In the genomic region with DNA sequence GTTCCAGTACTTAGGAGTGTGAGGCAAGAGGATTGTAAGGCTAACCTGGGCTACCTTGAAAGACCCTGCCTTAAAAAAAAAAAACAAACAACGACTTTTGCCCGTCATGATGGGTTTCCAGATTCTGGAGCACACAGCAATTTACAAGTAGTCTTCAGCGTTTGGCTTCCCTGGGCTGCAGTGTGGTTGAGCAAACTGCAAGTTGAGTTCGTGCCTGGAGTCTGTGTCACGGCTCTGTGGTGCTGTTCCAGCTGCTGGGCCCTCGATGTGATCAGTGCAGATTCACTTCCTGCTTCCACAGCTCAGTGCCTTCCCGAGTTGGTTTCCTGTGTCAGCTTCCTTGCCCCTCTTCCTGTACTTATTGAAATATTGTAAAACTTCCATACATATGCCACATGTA, we compare ENCODE assay signal across 8 mouse cellular contexts. TPM values are rescaled to one million over a fixed set of nuclear protein-coding genes. Genes with fewer than 3 reads are reported as not detected.
DNase-seq lines count a peak whose midpoint lies in the region; ATAC-seq and TF ChIP-seq lines count a peak whose summit lies in the region.

No protein-coding gene starts in this region.

- H3K4me1 ChIP-seq in embryonic facial prominence, embryonic 12.5 days = no peaks in the 10 kb centered on the region
- H3K4me1 ChIP-seq in hindbrain, postnatal 0 days (ENCODE audit: insufficient read depth, low read length) = peaks cover 4% of the 10 kb centered on the region; the same call in 1 of the 2 replicates

- no peak overlapping the region for H3K4me3 ChIP-seq in embryonic facial prominence, embryonic 12.5 days
- H3K4me3 ChIP-seq in hindbrain, postnatal 0 days (ENCODE audit: low read length) = no peak overlapping the region

- DNase-seq in heart, adult 18-20 months = peak; percentile 38 to 61
- DNase-seq in heart, adult 8-10 months (ENCODE audit: low spot score) = no peak
- peak; percentile 35 for DNase-seq in hindbrain, postnatal 0 days (ENCODE audit: low spot score)
- DNase-seq in lung, postnatal 25 days (ENCODE audit: low spot score) = peak; percentile 43
- DNase-seq in cerebellum, adult 18-20 months = no peak
- DNase-seq in right cerebral cortex, postnatal 36 days (ENCODE audit: low spot score in 2 of 2) = no peak
- DNase-seq in layer of hippocampus, adult 8-10 months (ENCODE audit: low spot score in 2 of 2) = no peak

- H3K4me2 ChIP-seq in embryonic facial prominence, embryonic 12.5 days (replicated peaks) = no peak overlapping the region
- no peak overlapping the region for H3K4me2 ChIP-seq in hindbrain, postnatal 0 days (ENCODE audit: low read depth, low read length)

- no peak overlapping the region for H3K9ac ChIP-seq in embryonic facial prominence, embryonic 12.5 days
- no peak overlapping the region for H3K9ac ChIP-seq in hindbrain, postnatal 0 days (replicated peaks; ENCODE audit: low read length)

- no peak for ATAC-seq in embryonic facial prominence, embryonic 12.5 days (ENCODE audit: insufficient number of reproducible peaks, insufficient read depth, low FRiP score, low TSS enrichment)
- ATAC-seq in hindbrain, postnatal 0 days = no peak

- 0 out of 2 replicates have a peak overlapping the region, but pooled peaks have one; percentile 42 for H3K27ac ChIP-seq in embryonic facial prominence, embryonic 12.5 days
- peak overlapping the region; percentile 74 for H3K27ac ChIP-seq in hindbrain, postnatal 0 days

- no peaks in the 10 kb centered on the region for H3K9me3 ChIP-seq in embryonic facial prominence, embryonic 12.5 days
- H3K9me3 ChIP-seq in hindbrain, postnatal 0 days (ENCODE audit: low read length) = no peaks in the 10 kb centered on the region

- no peak for TF ChIP-seq CTCF in hindbrain, postnatal 0 days (IDR thresholded peaks at IDR 0.05; ENCODE audit: low read depth)

- 63% methylated on average over 7 of the region's 7 CpGs for WGBS in embryonic facial prominence, embryonic 12.5 days
- 54% methylated on average over 7 of the region's 7 CpGs for WGBS in hindbrain, postnatal 0 days

- H3K27me3 ChIP-seq in embryonic facial prominence, embryonic 12.5 days = no peaks in the 10 kb centered on the region
- no peaks in the 10 kb centered on the region for H3K27me3 ChIP-seq in hindbrain, postnatal 0 days (ENCODE audit: insufficient read depth, low read length)

- peaks cover 35% of the 10 kb centered on the region for H3K36me3 ChIP-seq in embryonic facial prominence, embryonic 12.5 days
- H3K36me3 ChIP-seq in hindbrain, postnatal 0 days (ENCODE audit: insufficient read depth, low read length) = no peaks in the 10 kb centered on the region; the same call in 1 of the 2 replicates

RNA-seq across cellular contexts. Expression of a gene that starts 52.3 kb away (rescaled TPM):
- total RNA-seq in heart, adult 18-20 months (2021) = 1 to 10 TPM; 8.9 to 9.1 TPM
- total RNA-seq in heart, adult 8-10 months (2022) = 10 to 100 TPM in 2 of 4 experiments, 1 to 10 TPM in 2; 9.7 to 11.2 (median 10.5) TPM
- polyA plus RNA-seq in embryonic facial prominence, embryonic 12.5 days (2016; fragmentation: Nextera tagmentation; extraction: Ambion mirVana) = 29.9 and 32.9 TPM in 2 replicates
- 20.8 and 36.3 TPM in 2 replicates for total RNA-seq in hindbrain, postnatal 0 days (2014; rRNA removed)
- polyA plus RNA-seq in hindbrain, postnatal 0 days (2015; fragmentation: Nextera tagmentation; extraction: Ambion mirVana) = 11.2 and 11.7 TPM in 2 replicates
- total RNA-seq in layer of hippocampus, adult 8-10 months (2022) = 10 to 100 TPM; 29.3 to 34.7 (median 31.2) TPM

RNA-seq across cellular contexts. Expression of a gene that starts 56.1 kb away (rescaled TPM):
- 10 to 100 TPM; 67.5 to 68.4 TPM for total RNA-seq in heart, adult 18-20 months (2021)
- total RNA-seq in heart, adult 8-10 months (2022) = 10 to 100 TPM; 53.7 to 72.8 (median 63.5) TPM
- polyA plus RNA-seq in embryonic facial prominence, embryonic 12.5 days (2016; fragmentation: Nextera tagmentation; extraction: Ambion mirVana) = 141 and 152 TPM in 2 replicates
- 79.7 and 87.2 TPM in 2 replicates for total RNA-seq in hindbrain, postnatal 0 days (2014; rRNA removed)
- 82.2 and 83.7 TPM in 2 replicates for polyA plus RNA-seq in hindbrain, postnatal 0 days (2015; fragmentation: Nextera tagmentation; extraction: Ambion mirVana)
- total RNA-seq in layer of hippocampus, adult 8-10 months (2022) = 10 to 100 TPM; 68.8 to 72.9 (median 71.6) TPM

Comparison
In these comparisons a context has a peak if more than half of its experiments do, and no peak if none do; other contexts are left out.
1. DNase-seq: peak in heart, adult 18-20 months (2 of 2), hindbrain, postnatal 0 days (single experiment) and lung, postnatal 25 days (single experiment); none in heart, adult 8-10 months (single experiment), cerebellum, adult 18-20 months (0 of 2), right cerebral cortex, postnatal 36 days (0 of 2) and layer of hippocampus, adult 8-10 months (0 of 2).